Mouse (Mus musculus): Measurements from ENCODE around the gene Gna12. TPM values are rescaled to one million over a fixed set of nuclear protein-coding genes. Genes with fewer than 3 reads are reported as not detected.

The Gna12 gene
- total RNA-seq, 2 experiments from 2014 or later: 11.5 to 12.1 TPM

DNA sequence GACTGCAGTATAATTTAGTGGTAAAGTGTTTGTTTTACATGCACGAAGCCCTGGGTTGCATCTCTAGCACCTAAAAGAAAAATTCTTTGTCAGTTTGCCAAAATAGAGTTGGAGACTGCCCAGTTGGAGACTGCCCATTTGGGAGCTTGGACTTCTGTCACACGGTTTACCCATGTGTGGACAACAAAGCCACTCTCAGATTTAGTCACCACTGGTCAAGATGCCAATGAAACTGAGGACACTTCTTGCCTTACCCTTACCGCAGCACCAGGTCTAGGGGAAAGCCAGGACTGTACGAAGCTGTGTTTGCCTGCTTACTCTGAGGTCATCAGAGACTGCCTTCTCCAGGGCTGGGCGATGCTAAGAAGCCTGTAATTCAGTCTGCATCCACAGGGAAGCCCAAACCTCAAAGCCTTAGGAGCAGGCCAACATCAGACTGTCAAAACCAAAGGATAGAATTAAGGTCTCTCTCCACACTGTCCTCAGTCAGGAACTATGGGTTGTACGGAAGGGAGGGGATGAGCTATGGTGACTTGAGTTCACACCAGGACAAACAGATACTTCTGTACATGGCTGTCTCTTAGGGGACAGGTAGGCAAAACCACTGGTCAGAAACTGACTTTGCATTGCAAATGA is 29.8 kb downstream of the Gna12 start:
- ATAC-seq (replicated peaks; ENCODE audit: low FRiP score, poor library complexity, severe bottlenecking): no peak

GRCm38 (mm10) chr5:140799190-140799589 is 31.0 kb downstream of the Gna12 start:
- no peak for ATAC-seq (replicated peaks; ENCODE audit: low FRiP score, poor library complexity, severe bottlenecking)

DNA sequence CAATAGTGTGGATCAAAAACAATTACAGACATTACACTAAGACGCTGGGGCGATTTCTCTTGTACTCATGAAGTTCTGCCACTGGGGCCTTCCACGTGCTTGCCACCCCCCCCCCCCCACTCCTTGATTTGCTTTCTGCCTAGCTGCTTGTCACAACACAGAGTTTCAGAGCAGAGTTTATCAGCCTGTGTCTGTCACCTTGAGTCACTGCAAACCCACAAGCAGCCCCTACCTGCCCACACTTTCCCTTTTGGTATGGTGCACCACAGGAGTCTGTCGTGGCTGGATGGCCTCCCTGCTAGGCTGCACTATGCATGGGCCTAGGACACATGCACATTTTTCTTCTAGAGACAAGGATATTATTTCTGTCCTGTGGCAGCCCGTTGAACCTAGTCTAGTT is 31.5 kb downstream of the Gna12 start:
- no peak for ATAC-seq (replicated peaks; ENCODE audit: low FRiP score, poor library complexity, severe bottlenecking)

GRCm38 (mm10) chr5:140798158-140798557 is 32.1 kb downstream of the Gna12 start:
- ATAC-seq (replicated peaks; ENCODE audit: low FRiP score, poor library complexity, severe bottlenecking): 0 out of 2 replicates have a peak, but pooled peaks have one; percentile 24

- ATAC-seq (replicated peaks; ENCODE audit: low FRiP score, poor library complexity, severe bottlenecking): no peak
Measured at GRCm38 (mm10) chr5:140796051-140796450, 34.2 kb downstream of the Gna12 start.

- ATAC-seq (replicated peaks; ENCODE audit: low FRiP score, poor library complexity, severe bottlenecking): no peak
Measured at GRCm38 (mm10) chr5:140795176-140795575, 35.1 kb downstream of the Gna12 start.

- ATAC-seq (replicated peaks; ENCODE audit: low FRiP score, poor library complexity, severe bottlenecking): no peak
Measured at GRCm38 (mm10) chr5:140794753-140795152, 35.5 kb downstream of the Gna12 start.

DNA sequence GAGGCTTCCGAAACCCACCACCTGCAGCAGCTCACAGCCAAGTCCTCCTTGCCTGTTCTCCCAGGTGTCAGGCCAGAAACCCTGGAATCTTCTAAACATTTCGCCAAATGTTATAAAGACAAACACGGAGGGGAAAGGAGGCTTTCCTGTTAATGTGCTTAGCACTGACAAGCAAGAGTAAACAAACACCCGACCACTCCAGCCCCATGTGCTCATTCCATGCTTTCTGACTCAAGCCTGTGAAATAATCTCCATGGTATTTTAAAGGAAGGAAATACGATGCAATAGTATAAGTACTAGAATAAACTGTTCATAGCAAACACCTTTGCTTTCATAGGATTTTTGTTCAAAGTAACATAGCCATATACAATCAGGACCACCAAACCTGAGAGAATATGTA is 38.0 kb downstream of the Gna12 start:
- ATAC-seq (replicated peaks; ENCODE audit: low FRiP score, poor library complexity, severe bottlenecking): no peak

DNA sequence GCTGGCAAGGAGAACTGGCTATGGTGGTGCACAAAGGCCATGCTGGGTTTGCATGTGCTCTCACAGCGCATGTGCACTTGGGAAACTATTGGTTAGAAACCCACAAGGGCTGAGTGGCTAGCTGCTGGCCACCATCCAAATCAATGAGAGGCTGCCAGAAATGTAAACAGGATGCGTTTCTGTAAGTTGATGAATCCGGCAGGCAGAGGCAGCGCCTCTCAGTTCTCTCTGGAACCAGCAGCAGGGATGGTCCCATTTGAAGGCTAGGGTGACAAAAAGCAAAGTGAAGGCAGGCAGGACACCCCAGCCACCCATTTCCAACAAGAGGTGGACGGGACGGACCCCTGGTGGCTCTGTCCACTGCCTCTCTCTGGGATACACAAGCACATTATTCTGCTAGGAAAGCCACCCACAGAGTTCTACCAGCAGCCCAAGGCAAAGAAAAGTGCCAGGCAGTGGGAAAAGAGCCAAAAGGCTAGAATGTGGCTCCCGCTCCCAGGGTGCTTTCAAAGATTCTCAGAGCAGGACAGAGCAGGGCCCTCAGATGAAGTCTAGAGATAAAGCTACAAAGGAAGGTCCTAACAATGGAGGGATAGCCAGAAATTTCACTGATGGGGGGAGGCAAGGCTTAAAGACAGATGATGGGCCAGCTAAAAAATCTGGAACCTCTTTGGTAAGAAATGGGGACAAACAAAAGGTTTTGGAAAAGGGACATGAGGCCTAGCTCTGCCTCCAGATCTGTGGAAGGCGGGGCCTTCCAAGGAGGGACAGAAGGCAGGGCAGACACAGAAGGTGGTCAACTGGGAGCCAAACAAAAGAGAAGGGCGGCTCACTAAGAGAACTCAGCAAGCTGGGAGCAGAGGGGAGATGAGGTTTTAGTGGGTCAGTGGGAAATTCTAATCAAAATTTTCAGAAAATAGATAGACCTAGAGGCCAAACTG is 39.0 kb downstream of the Gna12 start:
- no peak for ATAC-seq (replicated peaks; ENCODE audit: low FRiP score, poor library complexity, severe bottlenecking)

GRCm38 (mm10) chr5:140790392-140790791 is 39.8 kb downstream of the Gna12 start:
- no peak for ATAC-seq (replicated peaks; ENCODE audit: low FRiP score, poor library complexity, severe bottlenecking)

GRCm38 (mm10) chr5:140789561-140789960 is 40.7 kb downstream of the Gna12 start:
- no peak for ATAC-seq (replicated peaks; ENCODE audit: low FRiP score, poor library complexity, severe bottlenecking)

DNA sequence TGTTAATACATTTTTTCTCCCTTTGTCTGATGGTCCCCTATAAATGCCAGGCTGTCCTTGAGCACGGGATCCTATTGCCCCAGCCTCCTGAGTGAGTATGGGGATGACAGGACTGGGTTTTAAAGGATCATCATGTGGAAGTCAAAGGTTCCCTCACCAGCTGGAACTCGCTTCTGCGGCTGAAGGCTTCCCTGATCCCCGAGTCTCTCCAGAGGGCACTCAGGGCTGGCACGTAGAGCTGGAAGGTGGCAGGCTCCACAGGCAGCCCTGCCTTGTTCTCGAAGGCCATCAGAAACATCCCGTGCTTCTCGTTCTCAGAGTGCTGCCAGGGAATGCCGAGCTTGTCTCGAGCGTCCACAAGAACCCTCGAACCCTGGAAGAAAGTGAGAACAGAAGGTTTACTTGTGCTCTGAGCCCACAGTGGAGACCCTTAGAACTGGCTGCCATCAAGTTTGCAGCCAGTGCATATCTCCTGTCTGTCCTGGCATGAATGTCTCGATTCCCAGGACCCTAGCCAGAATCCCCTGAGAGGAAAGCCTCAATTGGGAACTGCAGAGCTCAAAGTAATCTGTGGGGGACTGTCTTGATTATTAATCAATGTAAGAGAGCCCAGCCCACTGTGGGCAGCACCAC is 44.9 kb downstream of the Gna12 start:
- no peak for ATAC-seq (replicated peaks; ENCODE audit: low FRiP score, poor library complexity, severe bottlenecking)

DNA sequence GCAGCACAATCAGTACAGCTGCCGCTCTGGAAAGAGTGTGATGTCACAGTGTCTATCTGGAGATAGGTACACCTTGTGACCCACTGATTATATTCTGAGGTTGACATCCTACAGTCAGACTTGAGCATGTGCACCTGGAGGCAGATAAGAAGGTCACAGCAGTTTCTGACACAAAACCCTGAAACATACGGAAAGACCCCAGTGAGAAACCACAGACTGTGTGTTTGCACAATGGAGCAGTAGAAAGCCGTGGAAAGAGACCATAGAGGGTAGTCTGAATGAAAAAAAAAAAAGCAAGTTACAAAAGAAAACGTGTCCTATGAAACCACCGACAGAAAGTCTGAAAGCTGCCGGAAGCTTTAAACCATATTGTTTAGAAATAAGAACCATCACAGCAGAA is 45.9 kb downstream of the Gna12 start:
- no peak for ATAC-seq (replicated peaks; ENCODE audit: low FRiP score, poor library complexity, severe bottlenecking)

DNA sequence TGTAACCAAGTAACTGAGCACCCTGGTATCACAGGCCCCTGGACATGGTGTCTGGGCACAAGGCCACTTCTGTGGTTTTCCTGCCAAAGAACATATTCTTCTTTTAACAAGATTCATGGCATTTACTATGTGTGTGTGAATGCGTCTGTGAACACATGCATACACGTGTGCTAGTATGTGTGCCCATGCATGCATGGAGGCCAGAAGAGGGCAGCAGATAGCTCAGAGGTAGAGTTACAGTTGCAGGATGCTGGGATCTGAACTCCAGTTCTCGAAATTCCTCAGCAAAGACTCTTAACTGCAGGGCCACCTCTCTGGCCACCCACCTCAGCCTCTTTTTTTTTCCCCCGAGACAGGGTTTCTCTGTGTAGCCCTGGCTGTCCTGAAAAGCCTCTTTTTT is 46.7 kb downstream of the Gna12 start:
- ATAC-seq (replicated peaks; ENCODE audit: low FRiP score, poor library complexity, severe bottlenecking): no peak

DNA sequence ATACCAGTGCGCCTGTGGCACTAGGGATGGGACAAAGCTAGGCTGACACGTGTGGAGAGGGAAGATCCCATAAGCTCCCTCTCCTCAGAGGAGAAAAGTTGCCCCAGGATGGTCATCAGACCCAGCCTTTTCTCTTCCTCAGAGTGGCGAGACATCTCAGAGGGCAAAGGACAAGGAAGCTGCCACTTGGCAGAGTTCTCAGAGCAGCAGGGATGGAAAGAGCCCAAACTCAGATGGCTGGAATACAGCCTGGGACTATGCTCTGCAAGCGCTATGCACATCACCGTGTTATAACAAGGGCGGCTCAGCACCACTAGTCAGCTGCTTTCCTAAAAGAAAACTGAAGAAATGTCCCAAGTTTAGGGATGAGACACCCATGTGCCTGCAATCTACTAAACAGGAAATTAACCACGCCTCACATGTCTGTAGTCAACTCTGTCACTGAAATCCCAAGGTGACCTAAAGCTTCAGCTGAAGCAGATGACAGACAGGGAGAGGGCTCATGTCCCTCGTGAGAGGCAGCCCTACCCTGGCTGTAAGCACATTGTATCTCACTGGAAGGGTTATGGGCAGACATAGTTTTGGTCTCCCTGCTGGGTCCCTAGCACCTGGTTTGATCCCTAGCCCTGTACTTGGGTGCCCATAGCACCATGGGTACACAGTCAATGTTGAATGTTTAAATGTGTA is 48.2 kb downstream of the Gna12 start:
- no peak for ATAC-seq (replicated peaks; ENCODE audit: low FRiP score, poor library complexity, severe bottlenecking)

GRCm38 (mm10) chr5:140781122-140781521 is 49.1 kb downstream of the Gna12 start:
- no peak for ATAC-seq (replicated peaks; ENCODE audit: low FRiP score, poor library complexity, severe bottlenecking)

DNA sequence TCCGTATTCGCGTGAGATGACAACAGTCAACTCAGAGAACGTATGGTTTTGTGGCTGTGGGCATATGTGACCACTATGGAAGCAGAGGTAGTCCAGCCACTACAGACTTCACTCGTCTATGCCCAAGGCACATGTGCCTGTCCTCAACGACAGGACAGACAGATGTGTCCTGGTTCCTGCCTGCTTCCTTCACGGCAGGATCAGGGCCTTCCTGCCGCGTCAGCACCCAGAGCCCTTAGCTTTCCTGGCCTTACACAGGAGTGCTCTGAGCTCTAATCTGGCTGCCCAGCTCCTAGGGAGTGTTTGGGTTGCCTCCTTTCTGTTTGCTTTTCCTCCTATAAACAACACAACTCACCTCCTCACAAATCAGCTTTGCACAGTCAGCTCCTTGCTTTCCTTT is 53.3 kb downstream of the Gna12 start:
- no peak for ATAC-seq (replicated peaks; ENCODE audit: low FRiP score, poor library complexity, severe bottlenecking)

- ATAC-seq (replicated peaks; ENCODE audit: low FRiP score, poor library complexity, severe bottlenecking): no peak
Measured at GRCm38 (mm10) chr5:140775111-140775510, 55.1 kb downstream of the Gna12 start.

GRCm38 (mm10) chr5:140772158-140772557 is 58.1 kb downstream of the Gna12 start:
- no peak for ATAC-seq (replicated peaks; ENCODE audit: low FRiP score, poor library complexity, severe bottlenecking)

DNA sequence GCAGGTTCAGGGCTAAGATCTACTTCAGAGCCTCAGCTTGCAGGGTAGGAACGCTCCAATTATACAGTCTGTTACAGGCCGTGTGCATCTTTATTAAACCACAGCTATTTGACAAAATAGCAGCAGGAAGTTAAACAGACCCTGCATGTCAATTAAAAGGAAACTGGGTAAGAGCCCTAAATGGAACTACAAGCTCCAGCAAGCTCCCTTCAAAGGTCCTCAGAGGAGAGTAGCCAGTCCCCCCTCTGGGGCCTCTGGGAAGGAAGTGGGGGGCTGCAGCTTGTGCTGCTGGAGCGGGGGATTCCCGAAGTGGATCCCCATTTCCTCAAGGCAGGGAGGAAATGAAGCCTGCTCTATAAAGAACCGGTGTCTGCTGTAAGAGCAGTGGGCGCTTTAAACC is 58.6 kb downstream of the Gna12 start:
- no peak for ATAC-seq (replicated peaks; ENCODE audit: low FRiP score, poor library complexity, severe bottlenecking)
